Mouse (Mus musculus) macrophage (primary cell): Measurements from ENCODE around the gene Mrpl54. TPM values are rescaled to one million over a fixed set of nuclear protein-coding genes. Genes with fewer than 3 reads are reported as not detected.
"Not testable (repeated sequence)": the region's sequence is repeated elsewhere in the genome, so short reads cannot be mapped to it uniquely, and the experiment has no call there.

Experiments used
- H3K27ac ChIP-seq: fragments of 350-480 bp; formaldehyde crosslinking; 2 replicates; pipeline ENCODE4 v1.9.0; 2021
- H3K36me3 ChIP-seq: fragments of 350-480 bp; formaldehyde crosslinking; 2 replicates; pipeline ENCODE4 v1.9.0; 2021; ENCODE audit errors: inconsistent target
- H3K4me3 ChIP-seq: fragments of 350-480 bp; formaldehyde crosslinking; 2 replicates; pipeline ENCODE4 v1.9.0; 2021; ENCODE audit errors: inconsistent target
- H3K79me2 ChIP-seq: fragments of 350-480 bp; formaldehyde crosslinking; 2 replicates; pipeline ENCODE4 v1.9.0; 2021; ENCODE audit errors: inconsistent target
- WGBS: methylation state at CpG from one replicate; pipeline ENCODE4 v1.1.7; 2026; ENCODE audit warnings: inconsistent platforms; ENCODE audit not compliant: missing documents; 5-methylcytosine and 5-hydroxymethylcytosine counted together
- polyA plus RNA-seq: library from polyadenylated mRNA; stranded (reverse); fragments of 250-400 nt; gene quantifications from 3 replicates; pipeline ENCODE4 v1.2.4, GENCODE M21; 2018; ENCODE audit warnings: inconsistent platforms

Gene Mrpl54
- polyA plus RNA-seq, 1 experiment from 2014 or later: 39.4 TPM

DNA sequence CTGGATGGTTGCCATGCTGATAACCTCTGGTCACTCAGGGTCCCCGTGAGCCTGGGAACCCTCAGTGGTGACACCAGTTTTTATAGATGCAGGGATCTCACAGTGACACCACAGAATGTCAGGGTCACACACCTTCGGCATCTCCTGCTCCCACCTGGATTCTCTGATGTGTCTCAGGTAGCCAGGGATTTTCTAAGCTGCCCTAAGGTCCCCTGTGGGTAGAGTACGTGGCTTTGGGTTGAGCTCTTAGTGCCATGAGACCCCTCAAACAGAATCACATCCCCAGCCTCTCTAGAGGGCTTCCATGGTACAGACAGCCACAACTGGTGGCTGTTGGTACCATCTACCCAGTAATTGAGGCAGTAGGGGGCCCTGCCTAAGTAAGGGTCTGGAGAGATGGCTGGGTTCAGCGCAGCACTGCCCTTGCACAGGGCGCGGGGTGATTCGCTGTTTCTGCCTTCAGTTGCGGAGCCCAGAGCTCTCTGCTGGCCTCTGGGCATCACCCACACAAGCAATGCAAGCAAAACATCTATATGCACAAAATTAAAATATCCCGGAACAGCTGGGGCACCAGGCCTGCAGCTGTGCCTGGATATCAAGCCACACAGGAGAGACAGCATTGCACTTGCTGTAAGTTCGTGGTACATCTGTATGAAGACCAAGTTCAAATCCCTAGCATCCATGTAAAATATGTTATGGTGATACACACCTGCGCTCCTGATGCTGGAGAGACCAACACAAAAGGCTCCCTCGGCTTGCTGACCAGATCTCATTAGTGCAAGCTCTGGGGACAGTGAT is 30.1 kb downstream of the Mrpl54 start:
- no peak overlapping the region for H3K4me3 ChIP-seq
- no peaks in the 10 kb centered on the region for H3K36me3 ChIP-seq
- no peaks in the 10 kb centered on the region for H3K79me2 ChIP-seq
- 88% methylated on average over 12 of the region's 12 CpGs for WGBS
- H3K27ac ChIP-seq: no peak overlapping the region

DNA sequence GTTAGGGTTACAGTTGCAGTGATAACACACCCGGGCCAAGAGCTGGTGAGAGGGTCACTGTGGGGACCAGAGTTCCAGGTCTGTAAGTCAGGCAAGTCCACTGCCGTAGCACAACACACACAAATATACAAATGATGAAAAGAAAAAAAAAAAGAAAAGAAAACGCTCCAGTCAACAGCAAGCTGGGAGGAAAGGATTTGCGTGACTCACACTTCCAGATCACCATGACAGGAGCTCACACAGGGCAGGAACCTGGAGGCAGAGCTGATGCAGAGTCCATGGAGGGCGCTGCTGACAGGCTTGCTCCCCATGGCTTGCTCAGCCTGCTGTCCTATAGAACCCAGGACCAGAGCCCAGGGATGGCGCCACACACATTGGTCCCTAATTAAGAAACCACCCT is 32.5 kb downstream of the Mrpl54 start:
- Histone ChIP-seq H3K79me2 (no peaks in the 10 kb centered on the region), H3K4me3 (no peak overlapping the region), H3K27ac (no peak overlapping the region), H3K36me3 (no peaks in the 10 kb centered on the region)
- WGBS: 84% methylated on average over 4 of the region's 6 CpGs

DNA sequence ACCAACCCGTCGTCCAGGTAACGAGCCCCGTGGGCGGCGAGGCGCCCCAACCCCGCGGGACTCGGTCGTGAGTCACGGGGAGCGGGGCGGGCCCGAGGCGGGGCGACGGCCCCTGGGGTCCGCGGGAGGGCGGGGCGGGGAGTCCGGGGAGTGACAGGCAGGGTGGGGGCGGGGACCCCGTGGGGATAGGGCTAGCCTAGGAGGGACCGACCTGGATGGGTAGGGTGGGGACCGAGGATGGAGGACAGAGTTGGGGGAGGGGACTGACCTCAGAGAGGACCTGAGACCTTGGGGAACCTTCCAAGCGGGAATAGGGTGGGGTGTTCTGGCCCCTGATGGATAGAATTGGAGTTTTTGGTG is 33.5 kb downstream of the Mrpl54 start:
- Histone ChIP-seq H3K27ac (no peak overlapping the region), H3K79me2 (no peaks in the 10 kb centered on the region), H3K36me3 (no peaks in the 10 kb centered on the region), H3K4me3 (peak overlapping the region; percentile 41)
- 4% methylated on average over 14 of the region's 28 CpGs for WGBS

DNA sequence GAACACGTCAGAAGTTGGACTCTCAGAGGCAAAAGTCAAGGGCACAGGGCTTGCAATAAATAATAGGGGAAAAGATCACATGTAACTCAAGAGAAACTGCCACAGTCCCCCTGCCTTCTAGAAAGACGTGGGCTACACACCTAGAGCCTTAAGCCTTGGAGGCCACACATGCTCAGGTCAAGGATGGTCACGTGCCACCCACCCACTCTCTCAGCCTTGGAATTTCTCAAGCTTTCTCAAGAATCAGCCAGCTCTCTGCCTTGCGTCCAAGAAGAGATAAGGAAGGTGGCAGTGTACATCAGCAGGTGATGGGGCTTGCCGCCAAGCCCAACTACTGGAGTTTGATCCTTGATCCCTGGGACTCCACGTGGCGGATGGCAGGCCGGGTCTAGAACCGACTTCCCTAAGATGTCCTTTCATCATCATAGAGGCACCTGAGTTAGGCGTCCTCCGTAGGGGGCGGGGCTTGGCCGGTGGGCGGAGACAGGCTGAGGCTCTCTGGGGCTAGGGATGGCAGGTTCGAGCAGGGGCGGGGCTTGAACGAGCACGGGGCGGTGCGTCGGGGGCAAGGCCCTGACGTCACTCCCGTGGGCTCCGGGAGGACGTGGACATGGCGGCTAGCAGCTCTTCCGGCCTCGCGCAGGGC is 34.0 kb downstream of the Mrpl54 start, which contains the start of gene Zfr2:
Gene Zfr2 (plus strand): TSS at position 576 of the 646 bp plus-strand sequence.
- Histone ChIP-seq H3K79me2 (no peaks in the 10 kb centered on the region), H3K27ac (no peak within 1 kb of the TSS), H3K36me3 (no peaks in the 10 kb centered on the region), H3K4me3 (peak within 1 kb of the TSS; percentile 41)
- 9% methylated on average over 29 of the region's 29 CpGs for WGBS

DNA sequence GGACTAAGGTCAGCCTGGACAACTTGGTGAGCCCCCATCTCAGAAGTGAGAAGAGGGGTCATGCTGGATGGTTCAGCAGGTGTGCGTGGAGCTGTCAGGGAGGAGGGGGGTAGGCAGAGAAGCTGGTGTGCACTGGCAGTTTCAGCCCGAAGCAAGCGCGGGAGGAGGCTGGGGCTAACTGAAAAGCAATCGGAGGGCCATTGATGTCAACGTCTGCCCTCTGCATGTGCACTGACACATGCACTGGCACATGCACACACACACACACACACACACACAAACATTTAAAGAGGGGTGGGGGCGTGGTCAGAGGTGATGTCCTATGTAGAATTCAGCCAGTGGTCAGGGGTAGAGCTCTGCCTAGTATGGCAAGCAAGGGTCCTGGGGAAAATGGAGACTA is 35.3 kb downstream of the Mrpl54 start:
- 72% methylated on average over 7 of the region's 7 CpGs for WGBS
- Histone ChIP-seq H3K79me2 (no peaks in the 10 kb centered on the region), H3K4me3 (no peak overlapping the region), H3K36me3 (no peaks in the 10 kb centered on the region), H3K27ac (no peak overlapping the region)

DNA sequence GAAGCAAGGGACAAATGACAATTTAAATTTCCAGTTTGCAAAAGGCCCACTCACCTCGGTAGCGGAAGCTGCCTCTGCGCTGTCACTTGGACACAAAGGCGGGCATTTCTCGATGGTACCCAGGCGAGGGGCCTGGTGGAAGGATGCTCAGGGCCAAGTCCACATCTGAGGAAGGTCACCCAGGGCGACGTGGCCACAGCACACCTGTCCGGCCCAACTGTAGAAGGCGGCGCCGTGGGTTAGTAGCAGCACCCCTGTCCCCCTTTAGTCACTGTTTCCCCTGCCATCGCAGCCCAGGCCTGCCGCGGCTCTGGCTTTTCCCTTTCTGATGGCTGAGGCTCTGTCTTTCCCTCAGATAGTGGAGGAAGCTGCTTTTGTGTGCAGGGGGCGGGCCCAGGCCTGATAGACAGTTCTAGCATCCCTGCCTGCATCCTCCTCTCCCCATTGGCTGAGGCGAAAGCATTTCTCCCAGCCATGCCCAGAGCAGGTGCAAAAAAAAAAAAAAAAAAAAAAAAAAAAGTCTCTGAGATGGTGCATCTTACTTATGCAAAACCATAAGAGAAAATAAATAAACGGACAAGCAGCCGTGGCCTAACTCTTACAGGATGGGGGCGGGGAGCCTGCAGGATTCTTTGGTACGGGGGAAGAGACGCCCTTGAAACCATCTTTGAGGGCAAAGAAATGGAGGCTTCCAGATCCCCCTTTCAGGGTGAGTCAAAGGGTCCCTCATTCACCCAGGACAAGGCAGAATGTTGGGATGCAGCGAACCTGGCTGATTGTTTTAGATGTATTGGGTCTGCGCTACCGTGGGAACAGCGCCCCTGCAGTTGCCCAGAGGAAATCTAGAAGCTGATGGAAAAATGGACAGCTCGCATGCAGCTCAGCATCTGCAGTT is 36.0 kb downstream of the Mrpl54 start, which contains the start of gene Atcay:
Gene Atcay (minus strand): TSS at position 396 of the 895 bp plus-strand sequence.
- WGBS: 16% methylated on average over 26 of the region's 27 CpGs
- H3K4me3 ChIP-seq: no peak within 1 kb of the TSS
- H3K36me3 ChIP-seq: no peaks in the 10 kb centered on the region
- H3K79me2 ChIP-seq: no peaks in the 10 kb centered on the region
- no peak within 1 kb of the TSS for H3K27ac ChIP-seq

DNA sequence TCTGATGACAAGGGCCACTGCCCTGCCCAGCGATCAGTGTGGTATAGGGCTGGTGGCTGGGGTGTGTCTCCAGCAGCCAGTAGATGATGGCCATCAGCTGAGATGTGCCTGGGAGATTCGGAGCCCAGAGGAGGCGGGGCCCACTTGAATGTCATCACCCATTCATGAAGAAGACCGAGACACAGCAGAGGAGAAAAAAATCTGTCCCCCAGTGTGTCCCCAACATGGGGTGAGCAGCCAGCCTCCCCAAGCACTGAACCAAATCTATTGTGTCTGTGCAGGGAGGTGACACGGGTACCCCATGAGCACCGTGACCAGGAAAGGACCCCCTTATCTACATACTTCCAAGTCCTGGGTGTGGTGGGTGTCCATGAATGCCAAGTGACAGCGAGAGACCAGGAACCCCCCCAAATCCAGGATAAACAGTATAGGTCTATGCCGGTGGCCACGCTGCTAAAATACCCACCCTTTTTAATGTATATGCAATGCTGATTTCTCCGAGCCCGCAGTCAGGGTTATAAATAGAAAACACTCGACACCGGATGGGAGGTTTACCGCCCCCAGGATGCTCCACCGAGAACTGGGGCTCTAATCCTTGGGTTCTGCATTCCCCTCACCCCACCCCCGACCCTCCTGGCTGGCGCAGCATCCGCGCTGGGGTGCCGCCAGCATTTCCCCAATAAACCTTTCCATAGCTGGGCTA is 36.8 kb downstream of the Mrpl54 start:
- no peaks in the 10 kb centered on the region for H3K36me3 ChIP-seq
- no peak overlapping the region for H3K27ac ChIP-seq
- H3K4me3 ChIP-seq: no peak overlapping the region
- 15% methylated on average over 18 of the region's 20 CpGs for WGBS
- H3K79me2 ChIP-seq: no peaks in the 10 kb centered on the region

DNA sequence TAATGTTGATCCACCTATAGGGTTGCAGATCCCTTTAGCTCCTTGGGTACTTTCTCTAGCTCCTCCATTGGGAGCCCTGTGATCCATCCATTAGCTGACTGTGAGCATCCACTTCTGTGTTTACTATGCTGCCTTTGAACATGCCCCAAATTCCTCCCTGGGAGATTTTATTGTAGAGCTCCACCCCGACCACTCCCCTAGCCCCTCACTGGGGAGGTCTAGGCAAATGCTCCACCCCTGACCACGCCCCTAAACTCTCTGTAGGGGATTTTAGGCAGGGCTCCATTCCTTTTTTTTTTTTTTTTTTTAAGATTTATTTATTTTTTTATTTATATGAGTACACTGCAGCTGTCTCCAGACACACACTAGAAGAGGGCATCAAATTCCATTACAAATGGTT is 43.0 kb downstream of the Mrpl54 start:
- 81% methylated on average over 2 of the region's 2 CpGs for WGBS
- H3K36me3 ChIP-seq, H3K27ac ChIP-seq, H3K79me2 ChIP-seq, H3K4me3 ChIP-seq: not testable (repeated sequence)

DNA sequence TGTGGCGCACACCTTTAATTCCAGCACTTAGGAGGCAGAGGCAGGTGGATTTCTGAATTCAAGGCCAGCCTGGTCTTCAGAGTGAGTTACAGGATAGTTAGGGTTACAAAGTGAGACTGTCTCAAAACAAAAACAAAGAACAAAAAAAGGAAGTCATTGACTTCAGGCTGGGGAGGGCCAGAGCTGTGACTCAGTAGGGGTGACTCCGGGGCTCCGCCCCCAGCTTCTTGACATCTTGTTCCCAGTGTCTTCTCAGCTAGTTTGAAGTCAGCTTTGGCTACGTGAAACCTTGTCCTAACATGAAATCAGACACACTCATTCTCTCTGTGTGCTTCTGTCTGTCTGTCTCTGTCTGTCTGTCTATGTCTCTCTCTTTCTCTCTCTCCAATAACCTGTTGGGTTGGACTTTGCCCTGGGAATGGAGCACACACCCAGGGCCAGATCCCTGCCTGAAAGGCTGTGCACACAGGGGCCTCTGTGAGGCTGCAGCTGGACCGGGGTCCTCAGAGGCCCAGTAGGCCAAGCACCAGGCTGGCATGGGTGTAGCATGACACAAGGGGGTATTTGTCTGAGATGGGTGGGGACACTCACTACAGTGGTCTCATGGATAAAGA is 45.2 kb downstream of the Mrpl54 start:
- Histone ChIP-seq H3K4me3 (no peak overlapping the region), H3K79me2 (no peaks in the 10 kb centered on the region), H3K36me3 (no peaks in the 10 kb centered on the region), H3K27ac (no peak overlapping the region)
- 51% methylated on average over 5 of the region's 5 CpGs for WGBS

DNA sequence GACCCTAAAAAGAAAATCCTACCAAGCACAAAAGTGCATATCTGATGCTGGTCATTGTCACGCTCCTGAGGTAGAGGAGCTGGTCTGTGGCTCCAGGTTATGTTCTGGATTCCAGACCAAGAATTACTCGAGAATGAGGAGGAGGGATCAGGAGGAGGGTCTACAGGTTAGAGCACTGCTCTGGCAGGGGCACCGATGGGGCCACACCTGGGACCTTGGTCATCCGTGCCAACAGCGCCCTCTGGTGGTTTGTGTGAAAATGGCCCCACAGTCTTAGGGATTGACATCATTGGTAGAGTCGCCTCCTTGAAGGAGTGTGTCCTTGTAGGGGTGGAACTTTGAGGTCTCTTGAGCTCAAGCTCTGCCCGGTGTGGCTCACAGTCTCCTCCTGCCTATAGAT is 48.8 kb downstream of the Mrpl54 start:
- 16% methylated on average over 7 of the region's 7 CpGs for WGBS
- Histone ChIP-seq H3K36me3 (no peaks in the 10 kb centered on the region), H3K4me3 (no peak overlapping the region), H3K79me2 (no peaks in the 10 kb centered on the region), H3K27ac (no peak overlapping the region)

DNA sequence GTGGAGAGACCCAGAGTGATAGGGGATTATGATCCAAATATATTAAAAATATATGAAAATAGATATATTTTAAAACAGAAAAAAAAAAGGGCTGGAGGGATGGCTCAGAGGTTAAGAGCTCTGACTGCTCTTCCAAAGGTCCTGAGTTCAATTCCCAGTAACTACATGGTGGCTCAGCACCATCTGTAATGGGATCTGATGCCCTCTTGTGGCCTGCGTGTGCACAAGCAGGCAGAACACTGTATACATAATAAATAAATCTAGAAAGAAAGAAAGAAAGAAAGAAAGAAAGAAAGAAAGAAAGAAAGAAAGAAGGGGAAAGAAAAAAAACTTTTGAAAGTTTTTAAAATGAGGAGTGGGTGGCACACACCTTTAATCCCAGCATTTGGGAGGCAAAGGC is 49.5 kb downstream of the Mrpl54 start:
- not testable (repeated sequence) for H3K36me3 ChIP-seq, H3K4me3 ChIP-seq
- no CpG with 5 or more reads among the region's 1 CpGs for whole genome bisulfite sequencing

DNA sequence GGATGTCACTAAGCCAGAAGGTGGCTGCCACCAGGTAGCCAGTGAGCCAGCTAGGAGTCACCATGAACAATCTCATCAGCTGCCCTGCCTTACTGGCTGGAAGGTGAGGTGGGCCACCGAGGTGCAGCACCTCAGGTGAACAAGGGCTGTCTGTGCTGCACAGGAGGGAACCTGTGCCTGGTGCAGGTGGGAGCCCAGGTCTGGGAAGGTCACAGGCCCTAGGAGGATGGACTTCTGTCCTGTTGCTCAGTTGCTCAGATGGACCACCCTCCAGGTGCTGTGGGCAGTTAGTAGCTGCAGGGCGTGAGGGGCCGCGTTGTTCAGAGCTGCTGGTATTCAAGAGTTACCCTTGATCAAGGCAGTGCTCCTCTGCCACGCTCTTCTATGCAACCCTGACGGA is 49.9 kb downstream of the Mrpl54 start:
- no peak overlapping the region for H3K27ac ChIP-seq
- 83% methylated on average over 6 of the region's 6 CpGs for WGBS

More for the DNA sequence above, 49.5 kb downstream of the Mrpl54 start:
- not testable (repeated sequence) for H3K79me2 ChIP-seq, H3K27ac ChIP-seq

DNA sequence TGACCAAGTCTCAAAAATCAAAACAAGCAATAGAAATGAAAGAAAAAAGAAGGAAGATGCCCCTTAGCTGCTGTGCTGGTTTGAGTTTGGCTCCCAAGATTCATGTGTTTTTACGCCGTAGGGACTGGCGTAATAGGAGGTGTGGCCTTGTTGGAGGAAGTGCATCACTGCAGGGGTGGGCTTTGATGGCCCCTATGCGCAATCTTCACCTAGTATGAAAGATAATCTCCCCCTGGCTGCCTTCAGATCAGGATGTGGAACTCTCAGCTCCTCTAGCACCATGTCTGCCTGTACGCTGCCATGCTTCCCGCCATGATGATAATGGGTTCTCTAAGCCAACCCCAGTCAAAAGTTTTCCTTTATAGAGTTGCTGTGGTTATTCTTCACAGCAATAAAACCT is 50.5 kb downstream of the Mrpl54 start:
- Histone ChIP-seq H3K4me3 (no peak overlapping the region), H3K36me3 (no peaks in the 10 kb centered on the region), H3K79me2 (no peaks in the 10 kb centered on the region), H3K27ac (no peak overlapping the region)
- WGBS: 65% methylated on average over 6 of the region's 6 CpGs

More for the DNA sequence above, 49.9 kb downstream of the Mrpl54 start:
- Histone ChIP-seq H3K79me2 (no peaks in the 10 kb centered on the region), H3K4me3 (no peak overlapping the region), H3K36me3 (no peaks in the 10 kb centered on the region)
